Mouse (Mus musculus) thymus, postnatal 10 days (tissue): ENCODE results near the gene Hist2h3c1.
"Not testable (repeated sequence)": the region's sequence is repeated elsewhere in the genome, so short reads cannot be mapped to it uniquely, and the experiment has no call there.

Experiments
- DNase-seq, 2 experiments: peaks; one replicate each; pipeline ENCODE4 v3.0.0; 2021; ENCODE audit warnings: low spot score in 2 of 2

Hist2h3c1 gene

GRCm38 (mm10) chr3:96284457-96284856 lies 38.0 kb downstream of the Hist2h3c1 start:
- no peak for DNase-seq

GRCm38 (mm10) chr3:96287334-96287733 lies 40.8 kb downstream of the Hist2h3c1 start:
- not testable (repeated sequence) for DNase-seq

GRCm38 (mm10) chr3:96289201-96289600 lies 42.7 kb downstream of the Hist2h3c1 start:
- DNase-seq: no peak

DNA sequence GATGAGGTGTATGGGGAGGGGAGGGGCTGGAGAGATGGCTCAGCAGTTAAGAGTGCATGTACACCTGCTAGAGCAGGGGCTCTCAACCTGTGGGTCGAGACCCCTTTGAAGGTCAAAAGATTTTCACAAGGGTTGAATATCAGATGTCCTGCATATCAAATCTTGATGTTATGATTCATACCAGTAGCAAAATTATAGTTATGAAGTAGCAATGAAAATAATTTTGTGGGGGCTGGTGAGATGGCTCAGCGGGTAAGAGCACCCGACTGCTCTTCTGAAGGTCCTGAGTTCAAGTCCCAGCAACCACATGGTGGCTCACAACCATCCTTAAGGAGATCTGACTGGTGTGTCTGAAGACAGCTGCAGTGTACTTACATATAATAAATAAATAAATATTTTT lies 44.2 kb downstream of the Hist2h3c1 start:
- DNase-seq: not testable (repeated sequence)

- DNase-seq: no peak
Measured at GRCm38 (mm10) chr3:96292641-96293040, 46.2 kb downstream of the Hist2h3c1 start.

- no peak for DNase-seq
Measured at GRCm38 (mm10) chr3:96293368-96293767, 46.9 kb downstream of the Hist2h3c1 start.

GRCm38 (mm10) chr3:96293787-96294186 lies 47.3 kb downstream of the Hist2h3c1 start, which contains the start of gene Fcgr1:
Fcgr1 (minus strand) TSS chr3:96293969.
- no peak for DNase-seq
